Mouse (Mus musculus): Measurements from ENCODE around the gene Adtrp. TPM values are rescaled to one million over a fixed set of nuclear protein-coding genes. Genes with fewer than 3 reads are reported as not detected.

The Adtrp gene
- polyA plus RNA-seq, 1 experiment from 2014 or later, result 3.3 TPM

DNA sequence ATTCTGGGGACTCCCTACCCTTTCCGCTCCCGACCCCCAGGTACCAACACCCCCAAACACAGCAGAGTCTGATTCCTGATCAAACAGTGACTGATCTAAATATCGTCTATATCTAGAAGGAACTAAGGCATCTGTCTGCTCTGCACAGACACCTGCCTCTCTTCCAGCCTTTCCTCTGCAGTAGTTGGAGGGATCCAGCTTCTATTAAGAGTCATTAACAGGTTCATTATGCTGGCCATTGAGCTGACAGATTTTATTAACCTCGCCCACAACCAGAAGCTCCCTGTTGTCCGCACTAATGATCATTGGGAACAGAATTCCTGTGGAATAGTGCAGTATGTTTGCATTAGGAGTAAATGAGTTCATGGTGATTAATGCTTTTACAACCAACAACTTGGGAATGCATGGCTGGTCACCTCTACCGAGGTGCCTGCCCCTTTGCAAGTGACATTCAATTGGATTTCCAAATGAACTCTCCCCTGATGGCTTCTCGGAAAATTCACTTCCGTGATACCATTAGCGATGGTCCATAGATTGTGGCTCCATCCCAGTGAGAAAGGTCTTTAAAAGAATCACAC is 67.8 kb downstream of the Adtrp start:
- Histone ChIP-seq H3K9me3 (ENCODE audit: control insufficient read depth, low read length) (no peaks in the 10 kb centered on the region), H3K36me3 (ENCODE audit: control insufficient read depth, insufficient read depth, low read length) (no peaks in the 10 kb centered on the region), H3K4me1 (ENCODE audit: control insufficient read depth, insufficient read depth, low read length) (no peaks in the 10 kb centered on the region), H3K4me2 (ENCODE audit: low read depth, low read length) (no peak overlapping the region), H3K4me3 (ENCODE audit: low read depth, low read length) (no peak overlapping the region), H3K27ac (replicated peaks; ENCODE audit: low read depth, low read length) (no peak overlapping the region), H3K9ac (ENCODE audit: low read depth, low read length) (no peak overlapping the region), H3K27me3 (replicated peaks; ENCODE audit: control insufficient read depth, insufficient read depth, low read length) (no peaks in the 10 kb centered on the region)
- 89% methylated on average over 9 of the region's 9 CpGs for WGBS
- ATAC-seq (ENCODE audit: low read depth) (no peak), DNase-seq (ENCODE audit: low spot score) (no peak)

DNA sequence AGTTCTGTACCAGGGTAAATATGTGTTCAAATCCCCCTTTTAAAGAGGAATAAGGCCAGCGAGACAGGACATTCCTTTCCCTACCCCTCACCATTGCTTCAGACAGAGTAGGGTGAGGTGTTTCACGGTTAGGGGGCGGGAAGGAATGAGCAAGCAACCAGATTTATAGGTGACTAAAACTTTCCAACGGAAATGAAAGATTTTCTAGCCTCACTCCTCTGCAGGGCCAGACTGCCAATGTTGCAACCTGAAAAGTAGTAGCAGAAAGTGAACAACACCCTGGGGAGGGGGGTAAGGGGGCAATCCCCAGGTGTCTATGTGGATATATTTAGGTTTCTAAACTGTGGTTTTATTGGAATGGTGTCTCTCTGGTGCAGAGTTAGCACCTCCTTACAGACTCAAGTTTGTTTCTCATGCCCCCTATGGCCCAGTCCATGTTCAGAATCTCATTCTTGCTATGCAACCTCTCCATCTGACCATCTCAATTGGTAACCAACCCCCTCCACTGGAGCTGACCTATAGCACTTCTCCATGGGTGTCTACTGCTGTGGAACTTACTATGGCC is 73.6 kb downstream of the Adtrp start:
- ATAC-seq (ENCODE audit: low read depth), result no peak
- Histone ChIP-seq H3K4me3 (ENCODE audit: low read depth, low read length) (no peak overlapping the region), H3K27ac (replicated peaks; ENCODE audit: low read depth, low read length) (no peak overlapping the region), H3K36me3 (ENCODE audit: control insufficient read depth, insufficient read depth, low read length) (no peaks in the 10 kb centered on the region), H3K4me2 (ENCODE audit: low read depth, low read length) (no peak overlapping the region), H3K9ac (ENCODE audit: low read depth, low read length) (no peak overlapping the region), H3K9me3 (ENCODE audit: control insufficient read depth, low read length) (no peaks in the 10 kb centered on the region), H3K4me1 (ENCODE audit: control insufficient read depth, insufficient read depth, low read length) (no peaks in the 10 kb centered on the region), H3K27me3 (replicated peaks; ENCODE audit: control insufficient read depth, insufficient read depth, low read length) (no peaks in the 10 kb centered on the region)
- 80% methylated on average over 4 of the region's 4 CpGs for WGBS
- no peak for DNase-seq (ENCODE audit: low spot score)

DNA sequence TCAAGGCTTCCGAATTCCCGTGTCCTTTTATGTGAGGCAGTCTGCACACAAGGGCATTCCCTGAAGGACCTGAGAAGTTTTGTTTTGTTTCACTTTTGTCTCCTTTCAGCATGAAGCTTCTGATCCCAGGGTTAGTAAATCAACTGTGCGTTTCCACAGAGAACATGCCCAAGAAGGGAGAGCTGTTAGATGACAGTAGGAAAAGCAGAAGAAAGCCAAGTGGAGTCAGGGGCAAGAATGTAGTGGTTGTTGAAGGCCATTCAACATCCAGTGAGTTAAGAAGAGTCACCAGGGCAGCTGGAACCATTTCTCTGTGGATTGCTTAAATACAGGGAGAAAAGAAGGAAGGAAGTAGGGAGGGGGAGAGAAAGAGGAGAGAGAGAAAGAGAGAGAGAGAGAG is 76.4 kb downstream of the Adtrp start:
- Histone ChIP-seq H3K27ac (replicated peaks; ENCODE audit: low read depth, low read length) (no peak overlapping the region), H3K4me2 (ENCODE audit: low read depth, low read length) (no peak overlapping the region), H3K9ac (ENCODE audit: low read depth, low read length) (no peak overlapping the region), H3K4me3 (ENCODE audit: low read depth, low read length) (no peak overlapping the region), H3K27me3 (replicated peaks; ENCODE audit: control insufficient read depth, insufficient read depth, low read length) (no peaks in the 10 kb centered on the region), H3K36me3 (ENCODE audit: control insufficient read depth, insufficient read depth, low read length) (no peaks in the 10 kb centered on the region), H3K4me1 (ENCODE audit: control insufficient read depth, insufficient read depth, low read length) (no peaks in the 10 kb centered on the region), H3K9me3 (ENCODE audit: control insufficient read depth, low read length) (no peaks in the 10 kb centered on the region)
- ATAC-seq (ENCODE audit: low read depth), result no peak
- peak; percentile 11 for DNase-seq (ENCODE audit: low spot score)
- WGBS, result 25% methylated on average over 3 of the region's 3 CpGs

DNA sequence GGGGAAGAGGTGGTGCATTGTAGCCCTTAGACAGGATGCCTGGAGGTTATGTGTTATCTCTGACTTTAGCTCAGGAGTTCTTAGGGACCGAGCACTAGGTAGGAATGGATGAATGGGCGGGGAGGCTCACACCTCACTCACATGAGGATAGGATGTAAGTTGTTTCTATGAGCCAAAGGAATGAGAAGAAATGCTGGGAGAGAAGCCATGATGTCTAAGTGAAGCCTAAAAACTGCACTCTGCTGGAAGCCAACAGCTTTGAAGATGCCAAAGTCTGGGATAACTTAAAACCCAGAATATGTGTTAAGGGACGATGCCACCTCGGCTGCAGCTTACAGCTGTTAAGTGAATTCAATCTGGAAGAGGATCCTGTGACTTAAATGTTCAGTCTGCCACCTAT is 79.5 kb downstream of the Adtrp start:
- 70% methylated on average over 4 of the region's 4 CpGs for WGBS

DNA sequence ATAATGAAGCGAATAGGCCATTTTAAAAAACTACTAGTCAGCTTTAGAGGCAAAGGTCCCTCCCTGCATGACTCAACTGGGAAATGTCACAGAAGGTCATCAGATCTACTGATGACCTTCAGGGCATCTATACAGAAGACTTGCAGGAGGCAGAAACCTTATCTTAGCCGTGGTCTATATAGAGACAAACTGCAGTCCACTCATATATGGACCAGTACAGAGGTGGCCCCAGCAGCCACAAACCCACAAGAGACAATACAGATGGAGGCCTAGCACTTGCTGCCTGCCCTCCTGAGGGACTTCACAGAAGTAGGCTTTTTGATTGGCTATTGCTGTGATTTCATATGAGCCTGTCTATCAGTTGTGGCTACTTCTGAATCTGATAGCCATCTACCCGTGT is 85.5 kb downstream of the Adtrp start:
- Histone ChIP-seq H3K27me3 (replicated peaks; ENCODE audit: control insufficient read depth, insufficient read depth, low read length) (no peaks in the 10 kb centered on the region), H3K9ac (ENCODE audit: low read depth, low read length) (no peak overlapping the region), H3K4me2 (ENCODE audit: low read depth, low read length) (no peak overlapping the region), H3K4me3 (ENCODE audit: low read depth, low read length) (no peak overlapping the region), H3K9me3 (ENCODE audit: control insufficient read depth, low read length) (no peaks in the 10 kb centered on the region), H3K4me1 (ENCODE audit: control insufficient read depth, insufficient read depth, low read length) (peaks cover 4% of the 10 kb centered on the region; the same call in 1 of the 2 replicates), H3K27ac (replicated peaks; ENCODE audit: low read depth, low read length) (no peak overlapping the region), H3K36me3 (ENCODE audit: control insufficient read depth, insufficient read depth, low read length) (no peaks in the 10 kb centered on the region)
- ATAC-seq (ENCODE audit: low read depth) (no peak), DNase-seq (ENCODE audit: low spot score) (no peak)
- WGBS, result 69% methylated on average over 3 of the region's 3 CpGs

More for the DNA sequence above, 79.5 kb downstream of the Adtrp start:
- Histone ChIP-seq H3K4me1 (ENCODE audit: control insufficient read depth, insufficient read depth, low read length) (no peaks in the 10 kb centered on the region), H3K4me3 (ENCODE audit: low read depth, low read length) (no peak overlapping the region), H3K4me2 (ENCODE audit: low read depth, low read length) (no peak overlapping the region), H3K27ac (replicated peaks; ENCODE audit: low read depth, low read length) (no peak overlapping the region), H3K9ac (ENCODE audit: low read depth, low read length) (no peak overlapping the region), H3K9me3 (ENCODE audit: control insufficient read depth, low read length) (no peaks in the 10 kb centered on the region), H3K27me3 (replicated peaks; ENCODE audit: control insufficient read depth, insufficient read depth, low read length) (no peaks in the 10 kb centered on the region), H3K36me3 (ENCODE audit: control insufficient read depth, insufficient read depth, low read length) (no peaks in the 10 kb centered on the region)
- ATAC-seq (ENCODE audit: low read depth) (no peak), DNase-seq (ENCODE audit: low spot score) (no peak)

DNA sequence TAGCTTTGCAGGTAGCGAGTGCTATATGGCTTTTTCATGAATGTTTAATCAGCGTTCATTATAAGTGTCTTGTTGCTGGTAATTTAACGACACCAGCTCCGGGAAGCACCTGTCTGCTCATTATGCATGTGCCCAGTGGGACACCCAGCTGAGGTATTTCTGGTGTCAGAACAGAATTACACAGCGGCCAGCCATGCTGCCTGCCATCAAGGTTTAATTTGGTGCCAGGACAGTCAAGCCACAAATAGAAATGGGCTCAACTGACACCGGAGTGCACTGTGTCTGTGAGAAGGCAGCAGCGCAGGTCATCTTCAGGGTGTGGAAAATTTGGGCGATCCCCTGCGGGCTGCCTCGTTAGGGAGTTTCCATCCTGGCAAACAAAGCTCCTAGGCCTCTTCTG is 87.0 kb downstream of the Adtrp start:
- 48% methylated on average over 10 of the region's 10 CpGs for WGBS
- peak; percentile 38 for ATAC-seq (ENCODE audit: low read depth)
- peak; percentile 23 for DNase-seq (ENCODE audit: low spot score)
- Histone ChIP-seq H3K9me3 (ENCODE audit: control insufficient read depth, low read length) (no peaks in the 10 kb centered on the region), H3K4me1 (ENCODE audit: control insufficient read depth, insufficient read depth, low read length) (peaks cover 4% of the 10 kb centered on the region; the same call in 1 of the 2 replicates), H3K36me3 (ENCODE audit: control insufficient read depth, insufficient read depth, low read length) (no peaks in the 10 kb centered on the region), H3K4me3 (ENCODE audit: low read depth, low read length) (no peak overlapping the region), H3K27ac (replicated peaks; ENCODE audit: low read depth, low read length) (no peak overlapping the region), H3K27me3 (replicated peaks; ENCODE audit: control insufficient read depth, insufficient read depth, low read length) (no peaks in the 10 kb centered on the region), H3K9ac (ENCODE audit: low read depth, low read length) (no peak overlapping the region), H3K4me2 (ENCODE audit: low read depth, low read length) (no peak overlapping the region)

DNA sequence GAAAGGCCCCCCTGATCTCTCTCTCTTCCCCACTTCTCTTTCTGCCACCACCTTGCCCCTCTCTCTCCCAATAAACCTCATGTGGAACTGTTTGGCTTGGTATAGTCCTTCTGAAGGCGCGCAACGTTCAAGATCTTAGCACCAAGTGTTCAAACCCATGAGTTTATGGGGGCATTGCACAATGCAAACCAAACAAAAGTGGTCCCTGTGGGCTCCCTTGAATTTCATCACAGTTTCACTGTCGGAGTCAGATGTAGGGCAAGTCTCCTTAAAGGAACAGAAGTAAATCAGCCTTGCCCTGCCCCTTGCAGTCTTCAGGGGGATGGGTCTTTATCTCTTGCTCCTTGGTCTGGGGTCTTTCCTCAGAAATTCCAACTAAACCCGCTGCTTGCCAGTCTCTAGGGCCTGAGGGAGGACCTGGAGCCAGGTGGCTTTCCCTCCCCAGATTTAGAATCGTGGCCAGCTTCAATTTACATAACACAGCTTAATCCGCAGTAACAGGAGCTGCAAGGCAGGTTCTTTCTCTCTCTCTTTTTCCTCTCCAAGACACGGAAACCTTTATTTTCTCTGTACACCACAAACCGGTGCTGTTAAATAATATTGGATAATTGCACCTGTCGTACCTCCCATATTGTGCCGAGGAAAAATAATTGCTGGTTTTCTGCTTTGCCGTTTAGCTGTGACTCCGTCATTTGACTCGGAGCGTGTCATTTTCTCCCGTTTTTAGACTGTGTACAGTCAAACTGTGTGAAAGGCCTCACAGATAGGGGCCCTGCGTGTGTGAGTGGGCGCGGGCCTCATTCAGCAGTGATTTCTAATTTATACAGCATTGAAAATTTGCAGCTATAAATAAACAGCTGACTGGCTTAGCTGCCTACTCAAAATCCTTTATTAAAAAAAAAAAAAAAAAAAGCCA is 88.7 kb downstream of the Adtrp start:
- 0 out of 2 replicates have a peak overlapping the region, but pooled peaks have one; percentile 10 for H3K4me2 ChIP-seq (ENCODE audit: low read depth, low read length)
- no peak overlapping the region for H3K4me3 ChIP-seq (ENCODE audit: low read depth, low read length)
- WGBS, result 39% methylated on average over 19 of the region's 19 CpGs
- no peaks in the 10 kb centered on the region for H3K36me3 ChIP-seq (ENCODE audit: control insufficient read depth, insufficient read depth, low read length)
- H3K27me3 ChIP-seq (replicated peaks; ENCODE audit: control insufficient read depth, insufficient read depth, low read length), result no peaks in the 10 kb centered on the region
- no peak overlapping the region for H3K27ac ChIP-seq (replicated peaks; ENCODE audit: low read depth, low read length)
- peak; percentile 80 for ATAC-seq (ENCODE audit: low read depth)
- H3K9me3 ChIP-seq (ENCODE audit: control insufficient read depth, low read length), result no peaks in the 10 kb centered on the region
- H3K4me1 ChIP-seq (ENCODE audit: control insufficient read depth, insufficient read depth, low read length), result peaks cover 4% of the 10 kb centered on the region; the same call in 1 of the 2 replicates
- no peak overlapping the region for H3K9ac ChIP-seq (ENCODE audit: low read depth, low read length)
- peak; percentile 73 for DNase-seq (ENCODE audit: low spot score)

DNA sequence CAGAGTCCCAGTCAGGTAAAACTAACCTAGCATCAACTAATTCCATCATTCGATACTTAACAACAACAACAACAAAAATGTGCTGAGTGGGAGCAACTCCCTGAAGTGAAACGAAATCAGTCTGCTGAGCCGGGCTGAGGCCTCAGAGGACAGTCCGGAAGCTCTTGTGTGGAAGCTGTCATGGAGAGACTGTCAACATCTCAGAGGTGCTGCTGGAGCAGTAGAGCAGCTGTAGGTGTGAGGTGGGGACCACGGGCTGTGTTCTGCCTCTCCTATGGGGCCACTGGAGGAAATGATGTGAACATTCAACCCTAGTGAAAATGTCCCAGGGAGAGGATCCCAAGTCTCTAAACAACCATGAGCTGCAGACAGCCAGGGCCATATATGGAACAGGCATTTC is 94.4 kb downstream of the Adtrp start:
- H3K27ac ChIP-seq (replicated peaks; ENCODE audit: low read depth, low read length), result no peak overlapping the region
- no peaks in the 10 kb centered on the region for H3K27me3 ChIP-seq (replicated peaks; ENCODE audit: control insufficient read depth, insufficient read depth, low read length)
- no peak overlapping the region for H3K9ac ChIP-seq (ENCODE audit: low read depth, low read length)
- no peak overlapping the region for H3K4me3 ChIP-seq (ENCODE audit: low read depth, low read length)
- H3K36me3 ChIP-seq (ENCODE audit: control insufficient read depth, insufficient read depth, low read length), result no peaks in the 10 kb centered on the region
- H3K4me1 ChIP-seq (ENCODE audit: control insufficient read depth, insufficient read depth, low read length), result no peaks in the 10 kb centered on the region
- ATAC-seq (ENCODE audit: low read depth), result no peak
- no peak overlapping the region for H3K4me2 ChIP-seq (ENCODE audit: low read depth, low read length)
- DNase-seq (ENCODE audit: low spot score), result no peak
- WGBS, result 61% methylated on average over 5 of the region's 5 CpGs
- H3K9me3 ChIP-seq (ENCODE audit: control insufficient read depth, low read length), result no peaks in the 10 kb centered on the region

Data from embryonic facial prominence, embryonic 14.5 days (tissue).